Mouse (Mus musculus): ENCODE data around the gene Nol9.

Gene Nol9

DNA sequence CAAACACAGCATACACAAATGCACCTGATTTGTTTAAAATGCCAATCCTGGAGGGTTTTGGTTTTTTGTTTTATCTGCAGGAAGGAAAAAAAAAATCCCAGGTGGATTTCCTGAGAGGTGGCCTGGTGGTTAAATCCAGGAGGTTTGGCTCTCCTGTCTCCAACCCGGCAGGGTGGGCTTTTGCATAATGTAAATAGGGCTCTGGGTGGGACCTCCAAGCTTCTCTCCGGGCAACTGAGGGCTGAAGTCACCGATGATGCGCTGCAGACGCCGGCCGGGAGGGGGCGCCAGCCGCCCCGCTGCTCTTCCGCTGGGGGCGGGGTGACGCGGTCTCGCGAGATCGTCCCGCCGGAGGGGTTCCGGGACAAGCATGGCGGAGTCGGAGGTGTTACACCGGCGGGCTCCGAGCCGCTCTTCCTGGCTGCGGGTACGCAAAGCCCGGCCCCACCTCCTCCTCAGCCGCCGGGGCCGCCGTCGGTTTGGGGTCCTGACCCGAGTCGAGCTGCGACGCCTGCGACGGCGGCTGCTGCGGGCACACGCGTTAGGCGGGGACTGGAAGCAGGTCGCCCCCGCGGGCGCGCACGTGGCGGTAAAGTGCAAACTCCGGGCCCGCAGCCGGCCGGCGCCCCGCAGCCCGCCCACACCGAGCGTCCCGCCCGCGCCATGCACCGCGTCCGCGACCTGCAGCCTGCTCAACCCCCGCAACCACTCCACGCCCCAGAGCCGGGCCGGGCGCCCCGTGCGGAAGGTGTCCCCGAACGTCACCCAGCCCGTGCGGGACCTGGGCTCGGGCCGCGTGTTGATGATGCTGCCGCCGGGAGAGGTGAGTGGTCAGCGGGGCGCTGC, at the start of gene Nol9:
TSS of gene Nol9 (plus strand) at position 337 of the 846 bp plus-strand sequence.
- peak; percentile 87 for DNase-seq (ENCODE audit: low spot score)

DNA sequence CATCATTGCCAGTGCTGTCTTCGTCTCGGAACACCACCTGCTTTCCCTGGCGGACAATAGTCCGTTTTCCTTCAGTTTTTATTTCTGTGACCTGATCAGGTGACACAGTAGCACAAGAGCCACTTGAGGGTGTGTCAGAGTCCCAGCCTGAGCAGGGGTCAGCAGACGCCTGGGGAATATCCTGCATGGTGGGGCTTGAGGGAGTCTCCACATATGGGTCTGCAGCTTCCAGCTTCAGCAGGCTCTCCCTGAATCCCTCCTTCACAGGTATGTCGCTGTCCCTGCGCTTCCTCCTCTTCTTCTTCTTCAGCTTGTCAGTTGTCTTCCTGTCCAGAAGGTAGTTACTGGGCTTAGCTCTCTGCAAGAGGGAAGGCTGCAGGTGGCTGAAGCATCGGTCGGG, 47.0 kb upstream of the Nol9 start:
- no peak for DNase-seq (ENCODE audit: low spot score)

DNA sequence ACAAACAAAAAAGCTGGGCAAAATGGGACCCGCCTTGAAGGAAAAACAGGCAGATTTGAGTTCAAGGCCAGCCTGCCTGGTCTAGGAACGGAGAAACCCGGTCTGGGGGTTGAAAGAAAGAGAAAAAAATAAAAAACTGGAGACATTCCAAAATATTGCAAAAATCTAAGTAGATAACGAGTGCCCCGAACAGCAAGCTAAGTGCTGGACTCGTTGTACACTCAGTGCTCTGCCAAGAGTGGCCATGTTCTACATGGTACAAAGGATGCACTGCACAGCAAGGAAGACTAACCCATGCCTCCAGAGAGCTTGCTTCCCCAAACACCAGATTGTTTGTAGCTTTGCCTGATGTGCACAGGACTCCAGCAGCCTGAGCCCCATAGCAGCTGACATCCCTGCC, 46.1 kb upstream of the Nol9 start:
- DNase-seq (ENCODE audit: low spot score): no peak

DNA sequence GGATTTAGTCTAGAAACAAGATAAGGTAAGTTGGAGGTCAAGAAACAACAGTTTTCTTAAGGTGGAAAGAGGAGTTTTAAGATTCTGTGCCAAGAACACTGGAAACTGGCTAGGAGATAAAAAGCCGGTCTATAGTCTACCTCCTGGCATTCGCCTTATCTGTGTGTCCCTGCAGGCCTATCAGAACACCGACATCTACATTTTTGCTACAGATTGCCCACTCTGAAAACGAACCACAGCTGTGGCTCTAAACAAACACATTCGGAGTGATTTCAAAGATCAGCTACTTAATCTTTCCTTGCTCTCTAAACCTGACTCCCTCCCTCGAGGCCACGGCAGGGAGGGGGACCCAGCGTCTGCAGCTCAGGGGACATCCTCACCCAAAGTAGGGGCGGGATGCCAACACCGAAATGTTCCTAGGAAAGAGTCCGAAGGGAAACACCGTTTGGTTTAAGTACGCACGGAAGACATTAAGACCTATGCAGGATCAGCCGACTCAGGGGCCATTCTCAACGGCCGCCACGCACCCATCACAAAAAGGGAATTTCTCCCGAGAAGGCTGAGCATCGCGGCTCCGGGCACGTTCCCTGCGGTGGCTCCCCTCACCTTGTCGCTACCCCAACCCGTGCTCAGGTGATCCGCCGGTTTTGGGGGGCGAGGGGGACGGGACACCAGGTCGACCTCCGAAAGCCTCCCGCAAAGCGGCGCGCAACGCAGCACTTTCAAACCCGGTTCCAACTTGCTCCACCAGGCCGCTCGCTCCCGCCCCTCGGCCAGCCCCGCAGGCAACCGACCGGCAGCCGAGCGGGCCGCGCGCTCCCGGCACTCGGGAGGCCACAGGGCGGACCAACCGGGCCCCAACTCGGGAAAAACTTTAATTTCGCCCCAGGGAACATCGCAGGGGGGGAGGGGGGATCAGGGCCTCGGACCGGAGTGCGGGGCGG, 44.6 kb upstream of the Nol9 start:
- DNase-seq (ENCODE audit: low spot score): no peak

DNA sequence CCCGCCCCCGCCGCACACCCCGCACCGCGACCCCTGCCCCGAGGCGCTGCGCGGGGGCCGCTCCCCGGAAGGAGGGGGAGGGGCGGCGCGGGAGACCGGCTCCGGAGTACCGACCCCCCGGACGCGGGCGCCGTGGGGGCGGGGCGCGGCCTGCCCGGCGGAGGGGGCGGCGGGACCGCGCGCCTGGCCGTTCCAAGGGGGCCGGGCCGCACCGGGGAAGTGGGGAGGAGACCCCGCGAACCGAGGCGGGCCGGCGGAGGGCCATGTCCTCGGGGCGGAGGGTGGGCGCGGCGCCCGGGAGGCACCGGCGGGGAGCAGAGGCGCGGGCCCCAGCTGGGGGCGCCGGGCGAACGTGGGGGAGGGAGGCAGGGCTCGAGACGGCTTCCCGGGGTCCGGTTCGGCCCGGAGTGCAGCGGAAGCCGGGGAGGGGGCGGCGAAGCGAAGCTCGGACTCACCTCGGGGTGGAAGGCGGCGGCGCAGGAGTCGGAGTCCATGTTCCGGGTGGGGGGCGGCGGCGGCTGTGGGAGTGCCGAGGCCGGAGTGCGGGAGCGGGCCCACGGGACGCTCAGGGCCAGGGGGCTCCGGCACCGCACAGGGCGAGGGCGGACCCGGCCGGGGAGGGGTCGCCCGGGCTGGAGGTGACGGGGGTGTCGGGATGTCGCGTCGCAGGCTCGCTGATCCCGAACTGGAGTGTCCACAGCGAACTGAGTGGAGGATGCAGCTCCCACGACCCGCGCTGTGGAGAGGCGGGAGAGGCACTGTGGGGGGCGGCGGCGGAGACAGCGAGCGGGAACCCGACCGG, 43.5 kb upstream of the Nol9 start:
- no peak for DNase-seq (ENCODE audit: low spot score)

DNA sequence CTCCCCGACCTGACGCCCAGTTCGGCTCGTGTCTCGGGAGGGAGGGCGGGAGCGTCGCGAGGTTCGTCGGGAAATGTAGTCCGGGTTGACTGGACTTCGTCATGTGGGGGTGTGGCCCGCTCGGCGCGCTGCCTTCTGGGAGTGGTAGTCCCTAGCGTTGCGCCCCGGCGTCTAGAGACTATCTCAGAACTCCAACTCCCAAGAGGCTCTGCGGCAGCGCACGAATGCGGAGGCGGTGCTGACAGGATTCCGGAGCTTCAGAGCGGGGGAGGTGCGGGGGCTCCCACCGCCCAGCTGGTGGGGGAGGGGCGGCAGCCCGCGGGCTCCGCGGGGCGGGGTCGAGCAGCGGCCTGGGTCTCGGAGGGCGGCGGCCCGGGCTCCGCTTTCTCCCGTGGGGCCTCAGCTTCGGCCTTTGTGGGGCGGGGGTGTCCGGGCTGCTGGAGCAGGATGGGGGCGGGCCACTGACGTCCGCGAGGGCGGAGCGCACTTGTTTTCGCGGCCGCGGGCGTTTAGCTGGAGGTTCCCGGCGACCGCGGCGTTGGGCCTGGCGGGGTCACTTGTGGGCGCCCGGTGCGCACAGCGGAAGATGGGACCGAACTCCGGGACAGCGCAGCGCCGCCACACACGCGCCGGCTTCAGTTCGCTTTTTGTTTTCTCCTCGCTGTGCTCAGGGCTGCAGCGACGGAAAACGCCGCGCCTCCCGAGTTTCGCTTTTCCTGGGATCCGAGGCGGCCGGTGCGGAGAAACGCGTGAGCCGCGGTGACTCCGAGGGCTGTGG, 42.8 kb upstream of the Nol9 start, which contains the start of gene Phf13:
TSS of gene Phf13 (minus strand) at position 86 of the 778 bp plus-strand sequence.
- peak; percentile 99 for DNase-seq (ENCODE audit: low spot score)

DNA sequence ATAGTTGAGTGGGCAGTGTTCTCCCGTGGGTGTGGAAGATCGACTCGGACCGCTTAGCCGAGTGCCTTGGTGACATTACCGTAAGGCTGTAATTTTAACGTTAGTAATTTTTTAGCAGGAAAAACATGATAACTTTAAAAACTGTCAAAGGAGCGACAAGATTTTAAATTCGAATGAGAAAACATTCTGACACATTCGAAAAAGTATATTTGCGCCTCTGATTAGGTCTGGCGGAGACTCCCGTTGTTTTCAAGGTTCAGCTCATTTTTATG, 42.2 kb upstream of the Nol9 start:
- no peak for DNase-seq (ENCODE audit: low spot score)

DNA sequence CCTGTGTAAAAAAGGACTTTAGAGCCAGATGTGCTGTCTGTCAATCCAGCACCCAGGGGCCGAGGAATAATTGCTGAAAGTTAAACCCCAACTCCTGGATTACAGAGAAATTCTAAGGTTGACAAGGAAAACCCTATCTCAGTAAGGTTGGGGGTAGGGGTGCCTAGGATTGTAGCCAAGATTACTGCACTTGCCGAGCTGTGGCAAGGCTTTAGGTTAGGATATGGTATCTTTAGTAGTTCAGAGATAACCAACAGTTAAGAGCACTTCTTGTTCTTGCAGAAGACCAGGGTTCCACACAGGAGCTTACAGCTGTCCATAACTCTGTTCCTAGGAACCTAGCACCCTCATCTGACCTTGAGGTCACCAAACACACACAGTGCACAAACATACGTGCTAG, 41.4 kb upstream of the Nol9 start:
- DNase-seq (ENCODE audit: low spot score): no peak

DNA sequence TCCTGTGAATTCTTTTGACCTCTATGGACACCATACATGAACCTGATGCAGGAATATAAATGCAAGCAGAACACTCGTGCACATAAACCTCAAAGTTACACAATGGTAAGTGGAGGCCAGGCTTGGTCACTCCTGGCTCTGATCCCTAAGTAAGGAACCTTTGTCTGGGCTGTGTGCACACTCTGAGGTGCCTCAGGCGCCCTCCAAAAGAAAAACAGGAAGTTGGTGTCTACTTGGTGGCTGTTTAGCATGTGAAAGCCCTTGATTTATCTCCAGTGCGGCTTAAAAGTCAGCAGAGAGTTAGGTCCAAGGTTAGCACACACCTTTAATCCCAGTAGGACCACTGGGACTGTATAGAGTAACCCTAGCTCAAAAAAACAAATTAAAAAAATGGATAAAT, 39.6 kb upstream of the Nol9 start:
- DNase-seq (ENCODE audit: low spot score): no peak

DNA sequence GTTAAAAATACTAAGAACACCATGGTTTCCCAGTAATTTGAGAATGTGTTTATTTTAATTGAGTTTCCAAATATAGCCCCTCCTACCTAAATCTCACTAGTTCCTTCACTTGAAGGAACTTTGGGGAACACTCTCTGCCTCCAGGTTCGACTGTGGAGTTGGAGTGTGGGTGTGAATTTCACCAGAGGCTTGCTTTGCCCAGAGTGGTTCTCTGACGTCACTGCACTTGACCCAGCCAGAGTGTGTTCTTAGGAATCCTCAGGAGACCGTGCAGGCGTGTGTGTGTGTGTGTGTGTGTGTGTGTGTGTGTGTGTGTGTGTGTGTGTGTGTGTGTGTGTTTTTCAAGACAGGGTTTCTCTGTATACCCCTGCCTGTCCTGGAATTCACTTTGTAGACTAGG, 38.2 kb upstream of the Nol9 start:
- no peak for DNase-seq (ENCODE audit: low spot score)

DNA sequence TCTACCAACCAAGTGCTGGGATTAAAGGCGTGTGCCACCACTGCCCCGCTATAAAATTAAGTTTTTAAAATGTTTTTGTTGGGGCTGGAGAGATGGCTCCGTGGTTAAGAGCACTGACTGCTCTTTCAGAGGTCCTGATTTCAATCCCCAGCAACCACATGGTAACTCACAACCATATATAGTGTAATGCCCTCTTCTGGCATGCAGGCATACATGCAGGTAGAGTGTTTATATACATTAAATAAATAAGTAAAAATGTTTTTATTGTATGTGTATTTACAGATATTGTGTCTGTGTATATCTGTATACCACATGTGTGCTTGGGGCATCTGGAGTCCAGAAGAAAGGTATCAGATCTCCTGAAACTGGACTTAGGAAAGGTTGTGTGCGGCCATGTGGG, 37.8 kb upstream of the Nol9 start:
- DNase-seq (ENCODE audit: low spot score): no peak

DNA sequence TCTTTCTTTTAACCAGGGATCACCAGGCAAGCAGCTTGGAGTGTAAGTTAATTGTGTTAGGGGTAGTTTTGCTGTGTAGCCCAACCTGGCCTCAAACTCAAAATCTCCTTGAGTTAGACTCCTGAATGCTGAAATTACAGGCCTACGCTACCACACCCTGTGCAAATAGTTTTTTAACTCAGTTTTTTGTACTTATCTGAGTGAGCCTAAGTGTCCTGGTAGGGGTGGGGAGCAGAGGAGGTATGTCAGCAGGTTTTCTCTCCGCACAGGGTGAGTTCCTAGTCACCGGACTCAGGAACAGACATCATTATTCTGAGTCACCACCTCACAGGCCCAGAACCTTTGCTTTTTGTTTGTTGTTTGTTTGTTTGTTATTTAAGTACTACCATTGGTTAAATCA, 37.1 kb upstream of the Nol9 start:
- DNase-seq (ENCODE audit: low spot score): no peak

DNA sequence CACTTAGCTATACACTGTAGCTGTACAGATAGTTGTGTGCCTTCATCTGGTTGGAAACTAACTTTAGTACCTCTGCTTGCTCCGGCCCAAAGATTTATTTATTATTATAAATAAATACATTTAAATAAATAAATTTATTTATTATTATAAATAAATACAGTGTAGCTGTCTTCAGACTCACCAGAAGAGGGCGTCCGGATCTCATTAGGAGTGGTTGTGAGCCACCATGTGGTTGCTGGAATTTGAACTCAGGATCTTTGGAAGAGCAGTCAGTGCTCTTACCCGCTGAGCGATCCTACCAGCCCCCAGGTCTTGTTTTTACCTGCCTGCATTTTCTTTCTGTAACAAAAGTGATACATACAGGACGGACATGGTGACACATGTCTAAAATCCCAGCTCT, 33.0 kb upstream of the Nol9 start:
- no peak for DNase-seq (ENCODE audit: low spot score)

DNA sequence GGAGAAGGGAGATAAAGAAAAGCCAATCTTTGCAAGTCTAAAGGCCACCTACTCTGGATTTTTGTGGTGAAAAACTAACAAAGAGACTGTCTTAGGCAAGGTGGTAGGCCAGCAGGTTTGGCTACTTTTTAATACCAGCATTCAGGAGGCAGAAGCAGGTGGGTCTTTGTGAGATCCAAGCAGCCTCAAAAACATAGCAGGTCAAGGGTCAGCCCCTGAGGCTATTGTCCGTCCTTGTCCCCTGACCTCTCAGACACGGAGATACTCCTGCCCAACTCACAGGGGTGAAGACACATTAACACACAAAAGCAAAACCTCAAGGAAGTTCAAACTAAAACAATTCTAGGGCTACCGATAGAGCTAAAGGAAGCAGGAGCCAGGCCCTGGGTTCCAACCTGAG, 32.3 kb upstream of the Nol9 start:
- DNase-seq (ENCODE audit: low spot score): no peak

DNA sequence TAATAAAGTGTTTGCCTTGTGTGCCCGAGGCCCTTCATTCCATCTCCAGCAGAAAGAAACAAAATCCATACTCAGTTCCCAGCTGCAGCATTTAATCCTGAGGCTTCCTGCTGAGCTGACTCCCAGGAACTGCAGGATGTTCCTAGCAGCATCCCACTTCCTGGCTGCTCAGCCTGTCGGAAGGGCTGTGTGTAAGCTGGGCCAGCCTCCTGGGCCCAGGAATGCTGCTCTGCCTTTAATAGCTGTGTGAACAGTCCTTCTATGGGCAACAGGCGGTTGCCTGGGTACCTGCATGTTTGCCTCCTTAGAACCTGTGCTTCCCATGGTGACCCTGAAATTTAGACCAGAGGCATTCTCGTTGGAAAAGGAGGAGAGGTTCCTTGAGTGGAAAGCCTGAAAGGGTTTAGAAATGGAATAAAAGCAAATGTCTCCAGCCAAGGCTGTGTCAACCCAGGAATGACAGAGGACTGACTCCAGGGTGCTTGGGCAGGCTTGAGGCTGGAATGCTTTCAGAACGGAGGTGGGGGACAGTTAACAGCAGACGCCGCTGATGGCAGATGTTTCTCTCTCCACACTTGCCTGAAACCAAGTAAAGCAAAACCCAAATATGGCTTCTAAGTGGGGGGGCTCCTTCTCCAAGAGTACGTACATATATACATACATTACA, 31.5 kb upstream of the Nol9 start:
- no peak for DNase-seq (ENCODE audit: low spot score)

DNA sequence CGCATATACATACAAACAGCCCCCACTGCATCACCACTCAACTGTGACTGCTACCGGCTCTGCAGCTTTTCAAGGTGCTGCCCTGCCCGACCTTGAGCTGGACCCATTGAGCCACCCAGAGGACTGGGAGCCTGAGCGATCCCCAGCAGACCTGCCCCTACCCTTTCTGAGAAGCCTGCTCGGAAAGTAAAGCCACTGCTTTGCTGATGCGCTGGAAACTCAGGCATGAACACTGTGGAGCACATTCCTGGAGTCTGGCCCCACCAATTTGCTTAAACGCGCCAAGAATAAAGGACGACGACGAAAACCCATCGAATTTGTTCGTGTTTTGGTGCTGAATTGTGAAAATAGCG, 31.0 kb upstream of the Nol9 start:
- no peak for DNase-seq (ENCODE audit: low spot score)

DNA sequence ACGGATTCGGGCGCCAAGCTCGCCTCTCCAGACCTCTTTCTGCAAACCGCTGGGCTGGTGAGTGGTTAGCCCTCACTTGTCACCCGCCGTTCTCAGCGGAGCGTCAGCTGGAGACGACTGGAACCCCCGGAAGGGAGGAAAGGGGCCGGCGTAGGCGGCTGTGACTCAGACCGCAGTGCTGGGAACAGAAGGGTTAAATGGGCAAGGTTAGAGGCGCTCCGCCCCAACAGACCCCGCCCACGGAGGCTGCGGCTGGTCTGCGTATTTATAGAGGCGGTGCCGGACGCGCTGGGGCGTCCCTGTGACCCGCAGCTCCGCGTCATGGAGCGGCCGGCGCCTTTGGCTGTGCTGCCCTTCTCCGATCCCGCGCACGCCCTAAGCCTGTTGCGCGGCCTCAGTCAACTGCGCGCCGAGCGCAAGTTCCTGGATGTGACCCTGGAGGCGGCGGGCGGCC, 30.5 kb upstream of the Nol9 start, which contains the start of gene Klhl21:
TSS of gene Klhl21 (plus strand) at position 182 of the 454 bp plus-strand sequence.
- peak; percentile 88 for DNase-seq (ENCODE audit: low spot score)

DNA sequence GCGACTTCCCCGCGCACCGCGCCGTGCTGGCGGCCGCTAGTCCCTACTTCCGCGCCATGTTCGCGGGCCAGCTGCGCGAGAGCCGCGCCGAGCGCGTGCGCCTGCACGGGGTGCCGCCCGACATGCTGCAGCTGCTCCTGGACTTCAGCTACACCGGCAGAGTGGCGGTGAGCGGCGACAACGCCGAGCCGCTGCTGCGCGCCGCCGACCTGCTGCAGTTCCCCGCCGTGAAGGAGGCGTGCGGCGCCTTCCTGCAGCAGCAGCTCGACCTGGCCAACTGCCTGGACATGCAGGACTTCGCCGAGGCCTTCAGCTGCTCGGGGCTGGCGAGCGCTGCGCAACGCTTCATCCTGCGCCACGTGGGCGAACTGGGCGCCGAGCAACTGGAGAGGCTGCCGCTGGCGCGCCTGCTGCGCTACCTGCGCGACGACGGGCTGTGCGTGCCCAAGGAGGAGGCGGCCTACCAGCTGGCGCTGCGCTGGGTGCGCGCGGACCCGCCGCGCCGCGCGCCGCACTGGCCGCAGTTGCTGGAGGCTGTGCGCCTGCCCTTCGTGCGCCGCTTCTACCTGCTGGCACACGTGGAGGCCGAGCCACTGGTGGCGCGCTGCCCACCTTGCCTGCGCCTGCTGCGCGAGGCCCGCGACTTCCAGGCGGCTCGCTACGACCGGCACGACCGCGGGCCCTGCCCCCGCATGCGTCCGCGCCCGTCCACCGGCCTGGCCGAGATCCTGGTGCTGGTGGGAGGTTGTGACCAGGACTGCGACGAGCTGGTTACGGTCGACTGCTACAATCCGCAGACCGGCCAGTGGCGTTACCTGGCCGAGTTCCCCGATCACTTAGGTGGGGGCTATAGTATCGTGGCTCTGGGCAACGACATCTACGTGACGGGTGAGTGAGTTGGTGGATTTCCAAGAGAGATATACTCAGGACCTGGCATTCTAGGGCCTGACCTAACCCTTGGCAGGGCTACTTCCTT, 29.8 kb upstream of the Nol9 start:
- peak; percentile 75 for DNase-seq (ENCODE audit: low spot score)

DNA sequence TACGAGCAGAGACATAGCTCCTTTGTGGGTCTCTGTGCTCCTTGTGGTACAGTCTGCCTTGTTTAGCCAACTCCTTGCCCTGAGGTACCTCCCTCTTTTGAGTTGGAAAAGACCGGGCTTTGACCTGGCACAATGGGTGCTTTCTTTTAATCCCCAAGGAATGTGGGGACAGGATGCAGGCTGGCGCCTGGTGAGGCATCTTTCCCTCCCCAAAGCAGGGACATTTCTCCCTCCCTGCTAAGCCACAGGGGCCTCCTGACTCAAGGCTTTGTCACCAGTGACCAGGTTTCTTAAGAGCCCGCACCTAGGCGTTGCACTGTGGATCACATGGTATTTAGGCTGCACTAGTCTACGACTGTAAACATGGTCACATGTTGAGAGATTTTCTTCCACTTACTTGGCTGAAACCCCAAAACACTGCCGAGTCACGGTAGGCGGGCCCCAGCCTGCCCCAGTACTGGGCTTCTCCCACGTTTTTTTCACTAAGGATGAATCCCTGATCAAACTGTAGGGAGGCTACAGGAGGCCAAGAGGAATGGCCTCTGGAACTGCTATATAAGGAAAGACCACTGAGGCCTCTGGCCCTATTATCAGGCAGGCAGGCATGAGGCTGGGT, 28.9 kb upstream of the Nol9 start:
- no peak for DNase-seq (ENCODE audit: low spot score)
